Mouse (Mus musculus) myocyte (in vitro differentiated cells): ENCODE results near the gene Plekha5. TPM values are rescaled to one million over a fixed set of nuclear protein-coding genes. Genes with fewer than 3 reads are reported as not detected.

Source experiments
- H3K27me3 ChIP-seq: one replicate; pipeline ENCODE4 v1.6.1; 2011; ENCODE audit not compliant: control insufficient read depth, insufficient read depth, insufficient read length
- H3K36me3 ChIP-seq: one replicate; pipeline ENCODE4 v1.6.1; 2011; ENCODE audit not compliant: control insufficient read depth, insufficient read depth
- H3K4me2 ChIP-seq: one replicate; pipeline ENCODE4 v1.6.1; 2011; ENCODE audit warnings: low read depth, control low read depth
- H3K4me3 ChIP-seq: one replicate; pipeline ENCODE4 v1.5.1; 2011; ENCODE audit warnings: mild to moderate bottlenecking, control low read depth, moderate library complexity
- H3K79me2 ChIP-seq: one replicate; pipeline ENCODE4 v1.6.1; 2011; ENCODE audit not compliant: control insufficient read depth, insufficient read depth
- H3ac ChIP-seq: one replicate; pipeline ENCODE4 v1.6.1; 2011; ENCODE audit not compliant: control insufficient read depth, insufficient read length
- CEBPB ChIP-seq: IDR thresholded peaks from 2 replicates; pipeline ENCODE4 v1.6.1; 2011; ENCODE audit warnings: mild to moderate bottlenecking, moderate library complexity; ENCODE audit not compliant: poor library complexity, insufficient read depth, severe bottlenecking
- E2F4 ChIP-seq: IDR thresholded peaks from one replicate; pipeline ENCODE4 v1.6.1; 2011; ENCODE audit warnings: mild to moderate bottlenecking, control low read depth, moderate library complexity; ENCODE audit not compliant: insufficient read depth
- MAX ChIP-seq: IDR thresholded peaks from one replicate; pipeline ENCODE4 v1.6.1; 2011; ENCODE audit warnings: low read depth, mild to moderate bottlenecking, control low read depth
- MYOD1 ChIP-seq, 3 experiments: IDR thresholded peaks; one replicate each; pipeline ENCODE4 v1.6.1; 2011; ENCODE audit warnings: control low read depth in 2 of 3, low read depth in 2 of 3, mild to moderate bottlenecking in 2 of 3, moderate library complexity in 1 of 3; ENCODE audit not compliant: insufficient read length in 2 of 3, control insufficient read depth in 1 of 3
- MYOG ChIP-seq, 3 experiments: IDR thresholded peaks; one replicate each; pipeline ENCODE4 v1.6.1; 2011; ENCODE audit warnings: control low read depth in 2 of 3, low read depth in 2 of 3, mild to moderate bottlenecking in 2 of 3; ENCODE audit not compliant: insufficient read length in 2 of 3, control insufficient read depth in 1 of 3, insufficient read depth in 1 of 3
- POLR2A ChIP-seq: IDR thresholded peaks from one replicate; pipeline ENCODE4 v1.6.1; 2011; ENCODE audit warnings: low read depth, mild to moderate bottlenecking, control low read depth, moderate library complexity; ENCODE audit not compliant: insufficient read length
- POLR2AphosphoS2 ChIP-seq: IDR thresholded peaks from one replicate; pipeline ENCODE4 v1.6.1; 2011; ENCODE audit warnings: low read depth, control low read depth; ENCODE audit not compliant: insufficient read length
- REST ChIP-seq: IDR thresholded peaks from one replicate; pipeline ENCODE4 v1.6.1; 2011; ENCODE audit warnings: mild to moderate bottlenecking, control low read depth, moderate library complexity; ENCODE audit not compliant: insufficient read depth, insufficient read length
- SRF ChIP-seq: IDR thresholded peaks from one replicate; pipeline ENCODE4 v1.6.1; 2011; ENCODE audit warnings: low read depth; ENCODE audit not compliant: control insufficient read depth, insufficient read length
- TCF12 ChIP-seq: IDR thresholded peaks from one replicate; pipeline ENCODE4 v1.6.1; 2011; ENCODE audit warnings: mild to moderate bottlenecking, control low read depth; ENCODE audit not compliant: poor library complexity, insufficient read depth, severe bottlenecking
- TCF3 ChIP-seq: IDR thresholded peaks from one replicate; pipeline ENCODE4 v1.6.1; 2011; ENCODE audit warnings: low read depth, control low read depth; ENCODE audit not compliant: insufficient read length
- USF1 ChIP-seq: IDR thresholded peaks from one replicate; pipeline ENCODE4 v1.6.1; 2011; ENCODE audit warnings: low read depth, mild to moderate bottlenecking, control low read depth, moderate library complexity
- polyA plus RNA-seq: library from polyadenylated mRNA; unstranded; fragments of >200 nt; fragmentation: generic; extraction: Trizol; gene quantifications from one replicate; pipeline ENCODE4 v1.2.1, GENCODE M21; 2012; ENCODE audit warnings: missing spikeins

Plekha5 gene
- polyA plus RNA-seq, 1 experiment, result 12.2 TPM

DNA sequence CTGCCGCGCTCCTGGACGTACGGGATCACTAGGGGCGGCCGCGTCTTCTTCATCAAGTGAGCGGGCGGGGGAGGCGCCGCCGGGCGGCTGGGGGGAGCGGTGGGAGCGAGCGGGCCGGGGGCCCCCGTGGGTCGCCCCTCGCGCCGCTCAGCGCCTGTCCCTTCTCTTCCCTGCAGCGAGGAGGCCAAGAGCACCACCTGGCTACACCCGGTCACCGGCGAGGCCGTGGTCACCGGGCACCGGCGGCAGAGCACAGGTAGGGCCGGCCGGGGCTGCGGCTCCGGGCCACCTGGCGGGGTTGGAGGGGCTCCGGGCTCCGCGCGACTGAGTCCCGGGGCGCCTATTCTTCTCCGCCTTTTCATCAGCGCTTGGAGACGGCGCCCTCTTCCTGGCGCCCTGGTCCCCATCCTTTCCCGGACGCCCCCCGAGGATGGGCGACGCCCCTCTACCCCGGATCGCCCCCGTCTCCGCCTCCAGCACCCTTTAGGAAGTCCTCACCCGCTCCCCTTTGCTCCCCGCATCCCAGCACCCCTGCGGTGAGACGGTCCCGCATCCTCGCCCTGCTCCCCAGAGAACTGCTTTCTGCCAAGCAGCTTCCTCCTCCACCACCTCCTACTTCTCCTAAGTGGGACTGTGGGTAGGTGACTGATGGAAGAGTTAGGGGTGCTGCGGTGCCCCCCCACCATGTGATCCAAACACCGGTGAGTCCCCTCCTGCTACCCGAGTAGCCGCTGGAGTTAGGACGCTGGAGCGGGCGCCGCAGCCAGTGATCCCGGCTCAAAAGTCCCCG is 542 bp downstream of the Plekha5 start:
- Histone ChIP-seq H3K4me3 (peak overlapping the region; percentile 61), H3K4me2 (peak overlapping the region; percentile 71), H3ac (peak overlapping the region; percentile 74), H3K36me3 (no peaks in the 10 kb centered on the region), H3K27me3 (no peaks in the 10 kb centered on the region), H3K79me2 (no peaks in the 10 kb centered on the region)
- TF ChIP-seq E2F4 (no peak), TCF3 (no peak), CEBPB (no peak), REST (no peak), TCF12 (no peak), MYOG (IDR thresholded peaks at IDR 0.05; ENCODE audit: control insufficient read depth in 1 of 3, insufficient read depth in 1 of 3, insufficient read length in 2 of 3, low read depth in 2 of 3) (no peak), MYOD1 (IDR thresholded peaks at IDR 0.05; ENCODE audit: control insufficient read depth in 1 of 3, insufficient read length in 2 of 3, low read depth in 2 of 3) (no peak)

- peak overlapping the region; percentile 61 for H3K4me3 ChIP-seq
- no peaks in the 10 kb centered on the region for H3K36me3 ChIP-seq
- H3ac ChIP-seq, result peak overlapping the region; percentile 74
- peak overlapping the region; percentile 71 for H3K4me2 ChIP-seq
- no peaks in the 10 kb centered on the region for H3K79me2 ChIP-seq
- no peaks in the 10 kb centered on the region for H3K27me3 ChIP-seq
- TF ChIP-seq E2F4, result no peak
Measured at GRCm38 (mm10) chr6:140424991-140425361, 1.1 kb downstream of the Plekha5 start.

DNA sequence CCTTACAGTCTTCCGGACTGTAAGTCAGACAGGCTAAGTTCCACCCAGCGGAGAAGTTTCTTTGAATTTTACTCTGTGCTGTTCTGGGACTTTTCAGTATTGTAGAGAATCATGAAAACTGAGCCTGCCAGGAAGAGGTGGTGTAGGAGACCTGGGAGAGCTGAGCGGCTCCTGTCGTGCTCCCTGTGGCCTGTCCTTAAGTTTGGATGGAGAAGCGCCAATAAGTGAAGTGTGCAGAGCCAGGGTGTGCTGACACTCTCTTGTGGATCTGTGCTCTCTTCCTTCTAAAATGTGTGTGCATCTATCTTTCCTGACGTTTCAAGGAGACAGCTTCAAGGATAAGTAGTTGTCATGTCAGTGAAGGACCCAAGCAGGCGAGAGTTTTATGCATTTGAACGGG is 5.4 kb downstream of the Plekha5 start:
- no peak for TF ChIP-seq USF1
- no peak for TF ChIP-seq MAX
- TF ChIP-seq CEBPB, result no peak
- TF ChIP-seq E2F4, result no peak
- peaks cover 8% of the 10 kb centered on the region for H3K36me3 ChIP-seq
- H3ac ChIP-seq, result no peak overlapping the region
- no peaks in the 10 kb centered on the region for H3K27me3 ChIP-seq
- H3K79me2 ChIP-seq, result no peaks in the 10 kb centered on the region
- H3K4me3 ChIP-seq, result no peak overlapping the region
- no peak overlapping the region for H3K4me2 ChIP-seq

GRCm38 (mm10) chr6:140432363-140432762 is 8.5 kb downstream of the Plekha5 start:
- peaks cover 8% of the 10 kb centered on the region for H3K36me3 ChIP-seq
- TF ChIP-seq TCF3 (no peak), TCF12 (no peak), E2F4 (no peak), MAX (no peak), CEBPB (no peak), MYOD1 (IDR thresholded peaks at IDR 0.05; ENCODE audit: control insufficient read depth in 1 of 3, insufficient read length in 2 of 3, low read depth in 2 of 3) (no peak), POLR2A (no peak), USF1 (no peak), MYOG (IDR thresholded peaks at IDR 0.05; ENCODE audit: control insufficient read depth in 1 of 3, insufficient read depth in 1 of 3, insufficient read length in 2 of 3, low read depth in 2 of 3) (no peak), SRF (no peak), REST (no peak), POLR2AphosphoS2 (no peak)
- H3K79me2 ChIP-seq, result no peaks in the 10 kb centered on the region
- H3K27me3 ChIP-seq, result no peaks in the 10 kb centered on the region
- no peak overlapping the region for H3K4me2 ChIP-seq
- no peak overlapping the region for H3ac ChIP-seq
- H3K4me3 ChIP-seq, result no peak overlapping the region

DNA sequence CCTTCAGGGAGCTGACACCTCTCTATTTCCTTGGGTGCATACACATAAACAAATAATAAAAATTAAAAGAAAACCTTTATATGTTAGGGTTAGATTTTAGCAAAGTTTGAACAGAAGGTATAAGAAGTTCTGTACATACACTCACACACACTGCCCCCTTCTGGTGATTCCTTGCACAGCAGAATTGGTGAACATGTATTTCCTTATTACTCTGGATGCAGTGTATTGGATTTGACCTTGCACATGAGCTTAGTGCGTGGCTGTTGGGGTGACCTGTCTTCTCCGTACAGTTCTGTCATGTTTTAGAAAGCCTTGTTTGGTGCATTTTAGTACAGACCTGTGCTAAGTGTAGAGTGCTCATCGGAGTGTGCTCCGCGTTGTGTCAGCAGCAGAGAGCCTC is 19.5 kb downstream of the Plekha5 start:
- Histone ChIP-seq H3K4me2 (no peak overlapping the region), H3K79me2 (peaks cover 4% of the 10 kb centered on the region), H3ac (no peak overlapping the region), H3K4me3 (no peak overlapping the region), H3K27me3 (no peaks in the 10 kb centered on the region), H3K36me3 (no peaks in the 10 kb centered on the region)
- TF ChIP-seq TCF3, result no peak
- no peak for TF ChIP-seq POLR2A
- no peak for TF ChIP-seq MYOD1 (IDR thresholded peaks at IDR 0.05; ENCODE audit: control insufficient read depth in 1 of 3, insufficient read length in 2 of 3, low read depth in 2 of 3)
- TF ChIP-seq USF1, result no peak
- TF ChIP-seq CEBPB, result no peak
- TF ChIP-seq REST, result no peak

DNA sequence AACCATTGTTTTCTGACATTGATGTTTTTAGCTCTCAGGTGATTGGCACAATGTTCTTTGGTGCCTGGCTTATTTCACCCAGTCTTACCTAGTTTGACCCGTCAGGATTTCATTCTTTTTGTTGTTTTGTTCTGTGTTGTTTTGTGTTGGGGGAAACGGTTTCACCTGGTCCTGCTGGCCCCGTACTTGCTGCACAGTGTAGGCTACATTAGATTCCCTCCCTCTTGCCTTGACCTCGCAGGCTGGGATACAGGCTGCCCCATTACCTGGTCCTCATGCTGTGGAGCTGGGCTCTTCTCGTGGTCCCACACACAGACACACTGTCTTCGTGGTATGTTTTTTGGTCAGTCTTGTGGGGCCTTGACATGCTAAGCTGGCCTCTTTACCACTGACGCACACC is 20.3 kb downstream of the Plekha5 start:
- no peak overlapping the region for H3K4me2 ChIP-seq
- TF ChIP-seq TCF12 (no peak), SRF (no peak), MAX (no peak), REST (no peak), MYOG (IDR thresholded peaks at IDR 0.05; ENCODE audit: control insufficient read depth in 1 of 3, insufficient read depth in 1 of 3, insufficient read length in 2 of 3, low read depth in 2 of 3) (no peak), POLR2AphosphoS2 (no peak), MYOD1 (IDR thresholded peaks at IDR 0.05; ENCODE audit: control insufficient read depth in 1 of 3, insufficient read length in 2 of 3, low read depth in 2 of 3) (no peak), USF1 (no peak), TCF3 (no peak), E2F4 (no peak), POLR2A (no peak), CEBPB (no peak)
- H3K36me3 ChIP-seq, result no peaks in the 10 kb centered on the region

More for the DNA sequence above, 20.3 kb downstream of the Plekha5 start:
- Histone ChIP-seq H3ac (no peak overlapping the region), H3K4me3 (no peak overlapping the region), H3K27me3 (no peaks in the 10 kb centered on the region), H3K79me2 (no peaks in the 10 kb centered on the region)
